Mouse (Mus musculus): Measurements from ENCODE around the gene A130010J15Rik. TPM values are rescaled to one million over a fixed set of nuclear protein-coding genes. Genes with fewer than 3 reads are reported as not detected.

Gene A130010J15Rik
- polyA plus RNA-seq, 1 experiment from 2014 or later: 18.1 TPM

DNA sequence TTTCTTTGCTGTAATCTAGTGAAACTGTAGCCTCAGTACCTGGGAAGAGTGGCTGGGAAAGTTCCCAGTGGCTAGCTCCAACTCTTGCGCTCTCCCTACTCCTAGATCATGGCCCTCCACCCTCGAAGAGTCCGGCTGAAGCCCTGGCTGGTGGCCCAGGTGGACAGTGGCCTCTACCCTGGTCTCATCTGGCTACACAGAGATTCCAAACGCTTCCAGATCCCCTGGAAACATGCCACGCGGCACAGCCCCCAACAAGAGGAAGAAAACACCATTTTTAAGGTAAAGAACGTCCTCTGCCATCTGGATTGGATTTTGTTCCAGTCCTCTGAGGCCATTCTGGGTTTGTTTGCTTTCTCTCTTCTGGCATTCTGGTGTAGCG is 10.7 kb upstream of the A130010J15Rik start:
- Histone ChIP-seq H3K27me3 (peaks cover 36% of the 10 kb centered on the region), H3K4me3 (no peak overlapping the region), H3K9ac (no peak overlapping the region), H3K4me1 (peaks cover 39% of the 10 kb centered on the region), H3K36me3 (no peaks in the 10 kb centered on the region), H3K27ac (peak overlapping the region; percentile 22; the same call in 1 of the 2 replicates), H3K9me3 (no peaks in the 10 kb centered on the region), H3K4me2 (replicated peaks) (peak overlapping the region; percentile 16; the same call in 1 of the 2 replicates)
- ATAC-seq (ENCODE audit: low FRiP score, low read depth): no peak
- WGBS: 55% methylated on average over 8 of the region's 8 CpGs

DNA sequence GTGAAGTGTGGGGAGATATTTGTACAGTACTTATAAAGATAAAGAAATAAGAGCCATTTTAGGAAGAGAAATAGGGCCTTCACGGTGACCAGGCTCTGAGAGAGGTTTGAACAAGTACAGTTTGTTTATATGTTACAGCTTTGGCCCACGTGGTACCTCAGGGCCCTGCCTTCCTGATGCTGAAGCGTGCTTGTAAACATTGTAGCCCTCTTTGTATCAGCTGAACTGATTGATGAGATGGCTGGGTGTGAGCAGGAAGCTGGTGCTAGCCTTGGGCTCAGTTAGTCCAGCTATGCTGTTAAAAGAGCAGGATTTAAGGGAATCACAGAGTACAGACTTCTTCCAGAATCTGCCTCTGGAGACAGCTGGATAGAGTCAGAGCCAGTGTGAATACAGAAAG is 8.7 kb upstream of the A130010J15Rik start:
- peaks cover 24% of the 10 kb centered on the region for H3K4me1 ChIP-seq
- ATAC-seq (ENCODE audit: low FRiP score, low read depth): no peak
- peaks cover 15% of the 10 kb centered on the region for H3K27me3 ChIP-seq
- H3K27ac ChIP-seq: no peak overlapping the region
- WGBS: 27% methylated on average over 3 of the region's 3 CpGs
- no peak overlapping the region for H3K9ac ChIP-seq
- H3K9me3 ChIP-seq: no peaks in the 10 kb centered on the region
- no peak overlapping the region for H3K4me2 ChIP-seq (replicated peaks)
- H3K4me3 ChIP-seq: no peak overlapping the region
- no peaks in the 10 kb centered on the region for H3K36me3 ChIP-seq

DNA sequence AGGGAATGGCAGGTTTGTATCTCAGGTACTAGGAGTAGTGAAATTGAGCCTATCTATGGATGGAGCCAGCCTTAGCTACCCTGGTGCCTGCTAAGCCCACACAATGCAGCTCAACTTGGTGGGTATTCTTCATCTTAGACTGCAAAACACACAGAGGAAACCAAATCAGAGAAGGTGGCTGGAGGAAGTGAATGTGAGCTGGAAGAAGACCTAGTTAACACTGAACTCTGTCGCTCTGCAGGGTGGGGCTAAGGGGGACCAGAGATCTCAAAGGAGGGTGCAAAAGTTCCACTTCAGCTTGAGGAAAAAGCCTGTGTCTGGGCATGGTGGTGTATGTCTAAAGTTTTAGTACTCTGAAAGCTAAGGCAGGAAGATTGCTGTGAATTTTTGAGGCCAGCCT is 8.2 kb upstream of the A130010J15Rik start:
- Histone ChIP-seq H3K9ac (no peak overlapping the region), H3K4me2 (replicated peaks) (no peak overlapping the region)
- 56% methylated on average over 1 of the region's 1 CpGs for WGBS

DNA sequence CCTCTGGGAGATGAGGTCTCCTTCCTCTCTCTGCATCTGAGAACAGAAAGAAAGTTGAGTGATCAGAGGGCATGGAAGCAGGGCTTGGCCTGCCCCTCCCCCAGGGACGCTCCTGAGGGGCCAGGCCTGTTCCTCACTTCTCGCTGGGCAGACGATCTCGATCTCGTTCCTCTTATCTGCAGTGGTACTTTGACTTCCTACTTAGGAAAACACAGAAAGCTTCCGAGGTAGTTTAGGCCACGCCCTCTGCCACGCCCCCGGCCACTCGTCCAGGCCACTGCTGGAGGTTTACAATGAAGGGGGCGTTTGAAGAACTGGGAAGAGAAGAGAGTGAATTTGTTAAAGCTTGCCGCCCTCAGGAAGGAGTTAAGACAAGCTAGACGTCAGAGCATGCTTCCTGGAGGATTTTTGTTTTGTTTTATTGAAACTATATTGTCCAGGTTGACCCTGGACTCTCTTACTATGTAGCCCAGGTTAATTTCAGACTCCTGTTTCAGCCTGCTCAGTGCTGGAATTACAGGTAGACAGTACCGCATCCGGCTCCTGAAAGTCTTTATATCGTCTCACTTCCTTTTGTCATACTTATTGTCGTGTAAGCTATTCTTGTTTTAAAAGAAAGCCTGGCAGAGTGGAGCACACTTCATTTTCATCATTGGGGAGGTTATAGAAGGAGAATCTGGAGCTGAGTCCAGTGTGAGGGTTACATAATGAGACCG is 7.4 kb upstream of the A130010J15Rik start:
- 15% methylated on average over 18 of the region's 18 CpGs for WGBS
- no peaks in the 10 kb centered on the region for H3K36me3 ChIP-seq
- peaks cover 2% of the 10 kb centered on the region for H3K27me3 ChIP-seq
- peak overlapping the region; percentile 58 for H3K4me2 ChIP-seq (replicated peaks)
- H3K9me3 ChIP-seq: no peaks in the 10 kb centered on the region
- no peak overlapping the region for H3K27ac ChIP-seq
- H3K4me1 ChIP-seq: peaks cover 24% of the 10 kb centered on the region
- no peak for ATAC-seq (ENCODE audit: low FRiP score, low read depth)
- H3K4me3 ChIP-seq: peak overlapping the region; percentile 26
- H3K9ac ChIP-seq: peak overlapping the region; percentile 39; the same call in 1 of the 2 replicates

More for the DNA sequence above, 8.2 kb upstream of the A130010J15Rik start:
- H3K4me1 ChIP-seq: peaks cover 24% of the 10 kb centered on the region
- no peaks in the 10 kb centered on the region for H3K36me3 ChIP-seq
- peaks cover 11% of the 10 kb centered on the region for H3K27me3 ChIP-seq
- no peak overlapping the region for H3K4me3 ChIP-seq
- ATAC-seq (ENCODE audit: low FRiP score, low read depth): no peak
- no peaks in the 10 kb centered on the region for H3K9me3 ChIP-seq
- H3K27ac ChIP-seq: no peak overlapping the region

DNA sequence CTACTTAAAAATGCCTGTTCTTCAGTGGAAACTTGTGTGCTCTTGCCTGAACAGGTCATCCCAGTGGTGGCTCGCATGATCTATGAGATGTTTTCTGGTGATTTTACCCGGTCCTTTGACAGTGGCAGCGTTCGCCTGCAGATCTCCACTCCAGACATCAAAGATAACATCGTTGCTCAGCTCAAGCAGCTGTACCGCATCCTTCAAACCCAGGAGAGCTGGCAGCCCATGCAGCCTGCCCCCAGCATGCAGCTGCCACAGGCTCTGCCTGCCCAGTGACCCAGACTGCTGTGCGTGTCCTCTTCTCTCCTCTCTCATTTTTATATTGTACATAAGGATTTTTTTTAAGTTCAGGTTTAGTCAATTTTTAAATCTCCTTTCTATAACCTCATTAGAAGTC is 1.4 kb downstream of the A130010J15Rik start:
- Histone ChIP-seq H3K27me3 (no peaks in the 10 kb centered on the region), H3K4me3 (no peak overlapping the region), H3K36me3 (no peaks in the 10 kb centered on the region), H3K4me1 (peaks cover 14% of the 10 kb centered on the region), H3K9ac (no peak overlapping the region), H3K4me2 (replicated peaks) (no peak overlapping the region), H3K9me3 (no peaks in the 10 kb centered on the region), H3K27ac (no peak overlapping the region)
- no peak for ATAC-seq (ENCODE audit: low FRiP score, low read depth)
- 76% methylated on average over 7 of the region's 7 CpGs for WGBS

DNA sequence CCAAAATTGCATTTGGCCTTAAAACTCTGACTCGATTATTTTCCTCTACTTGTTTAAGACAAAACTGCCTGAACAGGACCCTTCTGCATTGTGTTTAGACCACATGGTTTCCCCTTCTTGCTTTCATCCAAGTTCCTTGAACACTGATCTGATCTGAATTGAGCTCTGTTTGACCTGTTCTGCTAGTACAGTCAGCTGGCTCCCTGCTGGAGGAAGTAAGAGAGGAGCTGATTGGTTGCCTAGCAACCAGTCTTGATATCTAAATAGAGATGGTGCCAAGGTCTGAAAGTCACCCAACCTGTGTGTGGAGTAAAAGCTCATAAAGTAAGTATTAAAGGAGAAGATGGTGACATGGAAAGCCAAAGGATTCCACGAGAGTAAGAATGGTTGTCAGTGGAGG is 2.0 kb downstream of the A130010J15Rik start:
- Histone ChIP-seq H3K36me3 (no peaks in the 10 kb centered on the region), H3K4me1 (peaks cover 20% of the 10 kb centered on the region), H3K9me3 (no peaks in the 10 kb centered on the region), H3K9ac (no peak overlapping the region), H3K4me2 (replicated peaks) (no peak overlapping the region), H3K27ac (no peak overlapping the region), H3K4me3 (no peak overlapping the region), H3K27me3 (no peaks in the 10 kb centered on the region)
- no peak for ATAC-seq (ENCODE audit: low FRiP score, low read depth)
- 79% methylated on average over 2 of the region's 2 CpGs for WGBS

DNA sequence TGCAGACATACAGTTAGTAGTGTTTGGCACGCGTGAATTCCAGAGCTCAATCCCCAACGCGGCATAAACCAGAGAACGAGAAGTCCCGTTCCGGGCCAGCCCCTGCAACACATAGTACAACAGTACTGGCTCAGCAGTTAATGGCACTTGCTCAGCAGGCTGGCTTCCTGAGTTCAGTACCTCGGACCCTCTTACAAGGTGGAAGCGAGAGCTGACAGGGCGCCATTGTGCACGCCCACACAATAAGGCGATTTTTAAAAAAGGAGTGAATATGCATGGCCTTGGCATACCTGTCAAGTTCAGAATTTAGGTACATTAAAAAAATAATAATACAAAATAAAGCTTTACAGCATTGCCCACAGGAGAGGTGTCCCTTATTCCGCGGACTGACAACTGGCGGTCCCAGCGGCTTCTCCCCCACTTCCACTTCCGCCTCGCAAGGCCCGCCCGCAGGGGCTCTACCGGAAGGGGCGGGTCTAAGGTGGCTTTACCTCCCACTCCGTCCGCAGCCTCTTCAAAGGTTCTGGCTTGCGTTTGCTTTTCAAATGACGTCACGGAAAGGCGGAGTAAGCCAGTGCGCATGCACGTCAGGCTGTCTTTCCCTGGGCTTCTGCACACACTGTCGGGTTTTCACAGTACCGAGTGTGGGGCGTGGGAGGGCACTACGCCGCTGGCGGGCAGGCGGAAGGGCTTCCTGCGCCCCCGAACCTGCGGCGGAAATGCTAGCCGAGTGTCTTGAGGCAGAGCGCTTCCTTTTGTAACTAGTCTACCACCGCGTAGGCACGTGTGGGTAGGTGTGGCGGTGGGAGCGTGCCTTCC is 5.4 kb downstream of the A130010J15Rik start:
- Histone ChIP-seq H3K4me1 (peaks cover 21% of the 10 kb centered on the region), H3K27ac (peak overlapping the region; percentile 83), H3K9ac (peak overlapping the region; percentile 82), H3K27me3 (no peaks in the 10 kb centered on the region), H3K4me2 (replicated peaks) (peak overlapping the region; percentile 82), H3K9me3 (no peaks in the 10 kb centered on the region), H3K36me3 (no peaks in the 10 kb centered on the region; the same call in none of the 2 replicates), H3K4me3 (peak overlapping the region; percentile 63)
- WGBS: under 1% methylated on average over 48 of the region's 48 CpGs
- ATAC-seq (ENCODE audit: low FRiP score, low read depth): peak; percentile 99

DNA sequence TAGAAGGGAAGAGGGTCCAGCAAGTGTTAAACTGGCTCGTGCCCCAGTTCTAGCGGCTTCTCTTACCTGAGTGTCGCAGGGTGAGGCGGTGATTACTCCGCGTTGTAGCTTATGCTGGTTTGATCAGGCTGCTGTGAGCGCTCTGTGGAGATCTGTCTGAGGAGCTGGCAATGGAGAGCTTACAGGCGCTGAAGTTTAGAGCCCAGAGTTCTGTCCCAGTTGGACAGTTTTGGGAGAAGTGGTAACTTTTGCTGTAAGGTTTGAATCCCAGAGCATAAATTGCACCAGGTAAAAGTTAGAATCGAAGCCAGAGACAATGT is 5.9 kb downstream of the A130010J15Rik start:
- H3K27me3 ChIP-seq: no peaks in the 10 kb centered on the region
- H3K4me1 ChIP-seq: peaks cover 21% of the 10 kb centered on the region
- H3K27ac ChIP-seq: peak overlapping the region; percentile 83
- H3K4me2 ChIP-seq (replicated peaks): peak overlapping the region; percentile 82
- 19% methylated on average over 9 of the region's 9 CpGs for WGBS
- H3K4me3 ChIP-seq: peak overlapping the region; percentile 63
- no peaks in the 10 kb centered on the region for H3K9me3 ChIP-seq
- no peaks in the 10 kb centered on the region; the same call in none of the 2 replicates for H3K36me3 ChIP-seq
- no peak for ATAC-seq (ENCODE audit: low FRiP score, low read depth)
- peak overlapping the region; percentile 73 for H3K9ac ChIP-seq

DNA sequence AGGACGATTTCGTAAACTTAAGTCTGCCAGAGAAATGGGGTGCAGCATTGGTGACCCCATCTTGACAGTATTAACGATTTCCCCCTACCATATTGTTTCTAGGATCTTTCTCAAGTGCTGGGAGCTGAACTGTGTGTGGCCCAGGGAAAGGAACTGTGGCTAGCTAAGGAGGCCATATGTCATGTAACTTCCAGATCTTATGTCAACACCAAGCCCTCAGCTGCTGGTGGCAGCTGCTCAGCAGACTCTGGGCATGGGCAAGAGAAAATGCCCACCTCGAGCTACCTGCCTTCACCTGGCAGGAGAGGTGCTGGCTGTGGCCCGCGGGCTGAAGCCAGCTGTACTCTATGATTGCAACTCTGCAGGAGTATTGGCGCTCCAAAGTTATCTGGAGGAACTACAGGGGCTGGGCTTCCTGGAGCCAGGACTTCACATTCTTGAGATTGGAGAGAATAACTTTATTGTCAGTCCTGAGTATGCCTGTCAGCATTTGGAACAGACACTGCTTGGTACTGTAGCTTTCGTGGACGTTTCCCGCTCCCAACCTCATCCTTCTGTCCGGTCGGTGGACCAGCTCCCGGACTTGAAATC is 6.4 kb downstream of the A130010J15Rik start:
- Histone ChIP-seq H3K9ac (peak overlapping the region; percentile 73), H3K4me2 (replicated peaks) (peak overlapping the region; percentile 82), H3K36me3 (no peaks in the 10 kb centered on the region; the same call in none of the 2 replicates), H3K4me3 (peak overlapping the region; percentile 63), H3K27ac (peak overlapping the region; percentile 83; the same call in 1 of the 2 replicates), H3K9me3 (no peaks in the 10 kb centered on the region), H3K4me1 (peaks cover 21% of the 10 kb centered on the region), H3K27me3 (no peaks in the 10 kb centered on the region)
- ATAC-seq (ENCODE audit: low FRiP score, low read depth): no peak
- WGBS: 89% methylated on average over 13 of the region's 13 CpGs

DNA sequence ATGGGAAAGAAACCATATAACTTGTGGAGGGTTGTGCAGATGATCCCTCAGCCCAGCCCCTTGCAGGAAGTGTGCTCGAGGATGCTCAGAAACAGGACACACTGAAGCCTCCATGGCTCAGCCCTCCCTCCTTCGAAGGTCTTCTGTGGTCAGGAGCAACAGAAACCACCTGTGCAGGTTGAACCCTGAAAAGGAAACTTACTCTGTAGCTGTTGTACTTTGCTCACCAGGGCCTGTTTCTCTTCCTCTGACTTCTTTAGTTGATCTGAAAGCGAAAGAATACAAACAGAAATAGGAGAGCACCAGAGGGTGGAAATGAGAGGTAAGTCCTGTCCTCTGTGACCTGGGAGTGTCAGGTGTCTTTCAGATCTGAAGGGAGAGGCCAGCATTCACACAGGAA is 13.3 kb downstream of the A130010J15Rik start:
- Histone ChIP-seq H3K4me3 (no peak overlapping the region), H3K9me3 (no peaks in the 10 kb centered on the region), H3K27me3 (no peaks in the 10 kb centered on the region), H3K27ac (no peak overlapping the region), H3K9ac (no peak overlapping the region), H3K4me2 (replicated peaks) (no peak overlapping the region), H3K36me3 (no peaks in the 10 kb centered on the region; the same call in none of the 2 replicates), H3K4me1 (0 out of 2 replicates have a peak, but pooled peaks cover 4% of the 10 kb centered on the region)
- 86% methylated on average over 3 of the region's 3 CpGs for WGBS
- no peak for ATAC-seq (ENCODE audit: low FRiP score, low read depth)

DNA sequence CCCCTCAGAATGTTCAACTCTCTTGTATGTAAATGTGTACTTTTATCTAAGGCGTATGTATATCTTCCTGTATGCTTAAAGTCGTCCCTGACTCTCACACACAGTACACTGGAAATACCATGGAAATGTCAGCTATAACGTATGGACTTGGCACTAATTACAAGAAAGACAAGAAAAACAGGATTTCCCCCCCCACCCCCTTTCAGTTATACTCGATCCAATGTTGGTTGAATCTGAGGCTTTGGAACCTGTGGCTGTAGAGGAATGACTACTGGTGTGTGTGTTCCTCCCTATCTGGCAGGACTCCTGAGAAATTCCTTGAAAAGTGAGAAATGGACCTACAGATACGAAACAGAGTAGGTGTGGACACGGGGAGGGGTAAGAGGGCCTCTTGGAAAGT is 20.4 kb downstream of the A130010J15Rik start:
- no peak overlapping the region for H3K9ac ChIP-seq
- H3K36me3 ChIP-seq: no peaks in the 10 kb centered on the region
- H3K4me1 ChIP-seq: peaks cover 41% of the 10 kb centered on the region
- WGBS: 76% methylated on average over 6 of the region's 6 CpGs
- no peak overlapping the region for H3K4me2 ChIP-seq (replicated peaks)
- no peak for ATAC-seq (ENCODE audit: low FRiP score, low read depth)
- H3K9me3 ChIP-seq: no peaks in the 10 kb centered on the region
- no peak overlapping the region for H3K4me3 ChIP-seq
- peak overlapping the region; percentile 80; the same call in 1 of the 2 replicates for H3K27ac ChIP-seq
- H3K27me3 ChIP-seq: no peaks in the 10 kb centered on the region

DNA sequence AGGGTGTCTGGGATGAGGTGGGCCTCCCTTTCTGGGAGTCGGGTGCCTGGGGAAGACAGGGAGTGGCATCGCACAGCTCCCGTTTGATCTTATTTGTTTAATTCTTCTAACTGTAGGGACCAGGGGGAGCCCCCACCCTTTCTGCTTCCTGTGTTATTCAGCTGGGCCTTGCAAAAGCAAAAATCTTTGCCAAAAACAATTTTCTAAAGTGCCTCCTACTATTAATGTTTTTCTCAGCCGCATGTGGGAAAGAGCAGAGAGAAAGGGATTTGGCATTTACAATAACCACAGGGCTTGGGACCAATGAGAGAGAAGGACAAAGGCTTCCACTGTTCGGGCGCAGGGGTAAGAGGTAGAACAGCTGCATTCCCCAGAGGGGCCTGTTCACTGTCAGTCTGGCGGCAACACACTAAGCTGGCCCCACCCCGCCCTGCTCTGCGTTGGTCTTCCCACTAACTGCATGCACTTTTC is 21.3 kb downstream of the A130010J15Rik start:
- Histone ChIP-seq H3K4me2 (replicated peaks) (peak overlapping the region; percentile 30), H3K9me3 (no peaks in the 10 kb centered on the region), H3K27ac (peak overlapping the region; percentile 80), H3K9ac (no peak overlapping the region), H3K27me3 (no peaks in the 10 kb centered on the region), H3K4me1 (peaks cover 41% of the 10 kb centered on the region), H3K36me3 (no peaks in the 10 kb centered on the region), H3K4me3 (no peak overlapping the region)
- 7% methylated on average over 9 of the region's 9 CpGs for WGBS
- ATAC-seq (ENCODE audit: low FRiP score, low read depth): peak; percentile 93

All from limb, embryonic 13.5 days (tissue).